Mouse (Mus musculus): Measurements from ENCODE around the gene Mitd1. TPM values are rescaled to one million over a fixed set of nuclear protein-coding genes. Genes with fewer than 3 reads are reported as not detected.

The Mitd1 gene
- 10 to 100 TPM; 11.2 to 12.8 TPM for total RNA-seq (2021)
- long read RNA-seq, experiment 1, transcript Mitd1-201 (7 exons, 1,231 nt): major isoform, 11 of 21 reads
- long read RNA-seq, experiment 1, partial matches to known transcripts: 7 of 21 reads
- long read RNA-seq, experiment 1, other reads (novel, unspliced or antisense): 3 of 21 reads
- long read RNA-seq, experiment 2, partial matches to known transcripts: 0 of 6 reads
- long read RNA-seq, experiment 2, other reads (novel, unspliced or antisense): 2 of 6 reads

GRCm38 (mm10) chr1:37890025-37890652, at the start of gene Mitd1, which contains the start of gene Mrpl30:
TSS of gene Mitd1 (minus strand) at chr1:37890411.
TSS of gene Mrpl30 (plus strand) at chr1:37890477.
- peak; percentile 91 to 92 for DNase-seq

DNA sequence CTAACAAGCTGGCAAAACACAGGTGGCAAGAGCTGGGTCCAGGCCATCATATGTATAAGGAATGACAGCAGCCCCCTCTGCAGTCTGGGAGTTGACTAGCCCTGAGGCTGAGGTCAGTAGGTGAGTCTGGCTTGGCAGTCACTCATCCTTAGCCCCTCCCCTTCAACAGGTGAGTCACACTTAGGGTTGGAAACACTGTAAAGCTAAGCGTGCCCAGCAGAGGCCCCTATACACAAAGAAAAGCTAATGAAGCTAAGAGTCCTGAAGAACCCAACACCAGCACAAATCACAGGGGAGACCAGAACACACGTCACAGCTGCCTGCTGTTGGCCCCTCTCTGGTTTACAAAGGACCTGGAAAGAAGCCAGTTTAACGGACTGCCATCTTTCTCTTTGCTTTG, 41.6 kb upstream of the Mitd1 start:
- DNase-seq: peak; percentile 74 to 80

GRCm38 (mm10) chr1:37925971-37926370, 35.8 kb upstream of the Mitd1 start:
- DNase-seq: no peak

GRCm38 (mm10) chr1:37922536-37922935, 32.3 kb upstream of the Mitd1 start:
- no peak for DNase-seq

GRCm38 (mm10) chr1:37918096-37918495, 27.9 kb upstream of the Mitd1 start:
- no peak for DNase-seq

DNA sequence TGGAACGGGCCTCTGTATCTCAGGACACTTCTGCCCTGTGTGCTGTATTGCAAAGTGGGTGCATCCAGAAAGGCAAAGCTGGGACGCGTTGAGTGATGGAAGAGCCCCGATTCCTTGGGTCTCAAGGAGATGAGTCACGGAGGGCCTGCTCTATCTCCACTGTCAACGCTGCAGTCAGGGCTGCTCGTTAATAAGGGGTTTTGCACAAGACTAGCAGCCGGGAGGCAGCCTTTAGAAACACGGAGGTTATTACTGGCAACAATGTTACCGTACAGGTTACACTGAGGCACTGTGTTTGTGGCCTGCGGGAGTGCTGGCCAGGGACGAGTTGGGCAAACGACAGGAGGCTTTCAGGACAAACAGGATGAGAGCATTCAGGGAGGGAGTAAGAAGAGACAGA, 27.5 kb upstream of the Mitd1 start:
- DNase-seq: no peak

- no peak for DNase-seq
Observed at GRCm38 (mm10) chr1:37916393-37916792, 26.2 kb upstream of the Mitd1 start, which contains the start of gene Lyg2. TSS of gene Lyg2 (minus strand) at chr1:37916493.

DNA sequence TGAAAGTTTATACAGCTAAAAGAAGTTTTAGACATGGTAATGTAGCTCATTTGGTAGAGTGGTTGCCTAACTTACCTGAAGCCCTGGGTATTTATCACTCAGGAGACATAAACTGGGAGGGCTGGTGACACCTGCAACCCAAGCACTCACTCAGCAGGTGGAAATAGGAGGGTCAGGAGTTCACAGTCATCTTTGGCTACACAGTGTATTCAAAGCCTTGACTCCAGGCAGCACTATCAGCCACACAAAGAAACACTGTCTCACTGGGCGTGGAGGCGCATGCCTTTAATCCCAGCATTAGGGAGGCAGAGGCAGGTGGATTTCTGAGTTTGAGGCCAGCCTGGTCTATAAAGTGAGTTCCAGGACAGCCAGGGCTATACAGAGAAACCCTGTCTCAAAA, 22.5 kb upstream of the Mitd1 start:
- DNase-seq: no peak

- peak; percentile 20 to 52 for DNase-seq
Observed at GRCm38 (mm10) chr1:37903178-37903577, 13.0 kb upstream of the Mitd1 start.

GRCm38 (mm10) chr1:37900288-37900687, 10.1 kb upstream of the Mitd1 start:
- DNase-seq: no peak

- DNase-seq: no peak
Observed at GRCm38 (mm10) chr1:37899816-37900215, 9.6 kb upstream of the Mitd1 start.

GRCm38 (mm10) chr1:37894606-37895005, 4.4 kb upstream of the Mitd1 start:
- DNase-seq: no peak

- DNase-seq: no peak
Observed at GRCm38 (mm10) chr1:37891400-37891799, 1.2 kb upstream of the Mitd1 start.

DNA sequence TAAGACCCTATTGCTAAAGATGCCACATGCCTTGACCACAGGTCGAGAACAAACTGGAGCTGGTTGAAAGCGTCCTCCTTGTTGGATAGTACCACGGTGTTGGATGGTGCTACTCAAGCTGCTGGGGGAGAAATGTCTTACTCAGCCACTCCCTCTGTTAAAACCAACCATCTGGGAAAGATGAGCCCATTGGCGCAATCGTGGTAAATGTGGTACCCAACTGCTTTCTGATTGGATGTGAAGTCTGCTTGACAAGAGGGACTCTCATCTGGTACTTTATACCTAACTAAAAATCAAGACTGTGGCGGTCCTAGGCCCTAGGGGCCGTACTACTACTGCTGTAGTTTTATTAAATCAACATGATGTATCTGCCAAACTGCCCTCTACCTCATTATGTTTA, 1.0 kb downstream of the Mitd1 start:
- DNase-seq: no peak

- no peak for DNase-seq
Observed at GRCm38 (mm10) chr1:37884451-37884850, 5.8 kb downstream of the Mitd1 start.

DNA sequence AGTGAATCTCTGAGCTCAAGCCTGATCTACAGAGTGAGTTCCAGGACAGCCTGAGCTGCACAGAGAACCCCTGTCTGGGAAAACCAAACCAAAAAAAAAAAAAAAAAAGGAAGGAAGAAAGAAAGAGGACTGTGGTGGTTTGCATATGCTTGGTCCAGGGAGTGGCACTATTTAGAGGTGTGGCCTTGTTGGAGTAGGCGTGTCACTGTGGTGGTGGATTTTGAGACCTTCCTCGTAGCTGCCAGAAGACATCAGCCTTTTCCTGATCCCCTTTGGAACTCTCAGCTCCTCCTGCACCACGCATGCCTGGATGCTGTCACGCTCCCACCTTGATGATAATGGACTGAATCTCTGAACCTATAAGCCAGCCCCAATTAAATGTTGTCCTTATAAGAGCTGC, 6.8 kb downstream of the Mitd1 start:
- no peak for DNase-seq

GRCm38 (mm10) chr1:37877736-37878460, 12.3 kb downstream of the Mitd1 start:
- DNase-seq: peak in 1 of 2 experiments; percentile 31

- DNase-seq: no peak
Observed at GRCm38 (mm10) chr1:37873157-37873556, 17.1 kb downstream of the Mitd1 start.

DNA sequence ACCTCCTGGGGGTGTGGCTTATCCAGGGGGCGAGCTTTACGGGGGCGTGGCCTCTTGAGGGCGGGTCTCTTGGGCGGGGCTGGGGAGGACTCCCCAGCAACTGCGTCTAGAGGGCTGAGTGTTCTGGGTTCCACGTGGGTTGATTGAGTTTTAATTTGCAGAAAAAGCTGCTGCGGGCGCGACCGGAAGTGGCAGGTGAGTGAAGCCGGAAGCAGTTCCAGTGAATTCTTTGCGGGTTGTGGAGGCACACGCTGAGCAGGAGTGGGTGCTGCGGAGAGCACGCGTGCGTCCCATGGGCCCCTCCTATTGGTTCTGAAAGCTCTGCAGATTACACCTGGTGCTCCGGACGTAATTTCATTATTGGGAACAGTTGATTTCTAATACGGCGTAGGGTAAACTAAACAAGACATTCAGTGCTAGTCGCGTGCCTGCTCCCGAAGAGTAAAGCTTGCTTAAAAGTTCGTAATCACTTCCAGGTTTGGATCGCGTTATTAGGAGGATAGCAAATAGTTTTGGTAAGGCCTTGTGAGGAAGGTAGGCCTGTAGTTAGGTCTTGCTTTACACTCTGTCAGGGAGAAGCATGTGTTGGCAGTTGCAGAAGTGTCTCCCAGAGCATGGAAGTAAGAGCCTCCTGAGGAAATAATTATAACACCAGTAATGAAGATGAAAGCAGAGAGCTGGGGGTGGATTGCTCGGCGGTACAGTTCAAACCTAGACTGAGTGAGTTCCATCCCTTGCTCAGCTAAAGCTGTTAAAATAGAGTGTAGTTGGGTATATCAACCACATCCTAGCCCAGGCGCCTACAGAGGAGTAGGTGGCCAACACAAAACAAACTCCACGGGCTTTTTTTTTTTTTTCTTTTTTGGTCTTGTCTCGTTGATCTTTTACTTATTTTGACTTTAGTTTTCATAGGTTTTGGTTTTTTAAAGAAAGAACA, 17.8 kb downstream of the Mitd1 start:
- DNase-seq: peak; percentile 86 to 89

DNA sequence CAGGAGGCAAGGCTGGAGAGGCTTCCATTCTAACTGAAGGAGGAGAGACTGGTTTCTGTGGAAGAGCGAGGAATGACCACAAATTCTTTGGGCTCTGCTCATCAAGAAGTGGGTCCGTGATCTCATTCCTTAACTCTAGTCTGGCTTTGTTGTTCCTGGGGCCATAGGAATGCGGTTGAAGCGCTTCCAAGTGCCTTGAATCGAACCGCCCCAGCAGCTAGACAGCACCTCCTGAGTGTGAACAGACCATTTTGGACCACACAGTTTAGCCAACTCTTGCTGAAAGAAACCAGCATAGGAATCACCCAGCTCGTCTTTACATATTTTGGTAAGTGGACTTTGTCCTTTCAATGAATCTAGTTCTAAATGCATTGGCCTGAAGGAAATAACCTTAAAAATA, 18.5 kb downstream of the Mitd1 start, which contains the start of gene Lipt1:
Lipt1 (plus strand) TSS at position 35 of the 400 bp plus-strand sequence.
- DNase-seq: peak; percentile 20 to 29

DNA sequence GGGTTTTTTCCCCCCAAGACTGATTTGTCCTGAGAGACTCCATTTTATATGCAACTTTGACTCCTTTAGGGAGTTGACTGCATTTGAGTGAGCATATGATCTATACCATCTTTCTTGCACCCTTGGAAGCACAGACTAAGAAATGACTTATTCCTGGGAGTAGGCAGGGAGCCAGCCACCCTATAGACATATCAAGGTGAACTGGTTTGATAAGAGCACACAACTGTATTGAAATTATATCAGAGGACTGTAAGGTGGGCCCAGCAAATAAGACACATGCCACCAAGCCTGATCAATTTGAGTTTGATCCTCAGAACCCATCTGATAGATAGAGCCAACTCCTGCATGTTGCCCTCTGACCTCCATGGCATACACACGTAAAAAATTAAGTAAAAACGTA, 20.8 kb downstream of the Mitd1 start:
- DNase-seq: no peak

DNA sequence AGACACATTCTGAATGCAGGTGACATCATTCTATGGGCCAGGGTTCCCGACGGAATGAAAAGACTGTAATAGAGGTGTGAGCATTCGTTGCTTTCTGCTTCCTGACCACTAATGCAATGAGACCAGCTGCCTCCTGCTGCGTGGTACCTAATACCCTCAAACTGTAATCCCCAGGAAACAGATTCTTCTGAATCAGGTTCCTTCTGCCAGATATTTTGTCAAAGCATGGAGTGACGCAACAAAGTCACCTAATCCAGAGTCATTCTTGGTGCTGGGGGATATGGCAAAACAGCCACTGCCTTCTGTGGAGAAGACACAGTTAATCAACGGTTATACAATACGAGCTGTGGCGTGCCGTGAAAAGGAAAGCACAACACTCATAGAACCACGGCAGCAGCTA, 21.6 kb downstream of the Mitd1 start:
- no peak for DNase-seq
